Mouse (Mus musculus) liver, adult 2 months (tissue): Measurements from ENCODE around the gene Rngtt. TPM values are rescaled to one million over a fixed set of nuclear protein-coding genes. Genes with fewer than 3 reads are reported as not detected.
"Not testable (repeated sequence)": the region's sequence is repeated elsewhere in the genome, so short reads cannot be mapped to it uniquely, and the experiment has no call there.

ENCODE experiments used
- DNase-seq: peaks from one replicate; pipeline ENCODE4 v3.0.0-alpha.2; 2011; ENCODE audit warnings: low read depth, low spot score; ENCODE audit errors: extremely low read depth
- H3K27ac ChIP-seq: fragments of 200-500 bp; replicated peaks from 2 replicates; pipeline ENCODE4 v1.5.1; 2012; ENCODE audit warnings: low read depth, mild to moderate bottlenecking, control low read depth, inconsistent platforms, low read length; ENCODE audit not compliant: insufficient read depth
- H3K27me3 ChIP-seq: fragments of 200-500 bp; 2 replicates; pipeline ENCODE4 v1.6.1; 2012; ENCODE audit warnings: mild to moderate bottlenecking, moderate library complexity, low read length, inconsistent platforms; ENCODE audit not compliant: control insufficient read depth, insufficient read depth
- H3K36me3 ChIP-seq: fragments of 200-500 bp; 2 replicates; pipeline ENCODE4 v1.6.1; 2012; ENCODE audit warnings: low read length, inconsistent platforms; ENCODE audit not compliant: control insufficient read depth, insufficient read depth
- H3K4me1 ChIP-seq: fragments of 200-500 bp; 2 replicates; pipeline ENCODE4 v1.6.1; 2011; ENCODE audit warnings: low read length; ENCODE audit not compliant: control insufficient read depth, insufficient read depth
- H3K4me3 ChIP-seq: fragments of 200-500 bp; 2 replicates; pipeline ENCODE4 v1.5.1; 2011; ENCODE audit warnings: low read depth, mild to moderate bottlenecking, control low read depth, low read length, moderate library complexity; ENCODE audit not compliant: insufficient read depth
- H3K79me2 ChIP-seq: fragments of 200-500 bp; 2 replicates; pipeline ENCODE4 v1.6.1; 2012; ENCODE audit warnings: inconsistent platforms, mild to moderate bottlenecking, low read length, moderate library complexity; ENCODE audit not compliant: control insufficient read depth, insufficient read depth
- H3K9ac ChIP-seq: fragments of 200-500 bp; 2 replicates; pipeline ENCODE4 v1.6.1; 2012; ENCODE audit warnings: low read depth, mild to moderate bottlenecking, control low read depth, inconsistent platforms, low read length
- CTCF ChIP-seq: fragments of 200-500 bp; IDR thresholded peaks from 2 replicates; pipeline ENCODE4 v1.5.1; 2011; ENCODE audit warnings: low read depth, low read length, control low read depth
- POLR2A ChIP-seq: fragments of 200-500 bp; IDR thresholded peaks from 2 replicates; pipeline ENCODE4 v1.6.1; 2011; ENCODE audit warnings: low read length, control low read depth; ENCODE audit not compliant: insufficient read depth; ENCODE audit errors: extremely low read depth
- WGBS: fragments of 180-500 bp; shearing (Covaris S2); methylation state at CpG from one replicate; pipeline ENCODE4 v1.1.7; 2018; 5-methylcytosine and 5-hydroxymethylcytosine counted together
- polyA plus RNA-seq: library from polyadenylated mRNA; depleted of rRNA; stranded (reverse); fragments of >200 nt; gene quantifications from 2 replicates; pipeline ENCODE4 v1.2.3, GENCODE M21; 2012
- total RNA-seq: library from RNA; depleted of rRNA; stranded (reverse); fragments of >200 nt; gene quantifications from 2 replicates; pipeline ENCODE4 v1.2.3, GENCODE M21; 2014

Rngtt gene
- total and polyA plus RNA-seq, 2 experiments, result 1.3 to 6.8 TPM

GRCm38 (mm10) chr4:33289106-33289650, 20.9 kb upstream of the Rngtt start:
- peaks cover 4% of the 10 kb centered on the region for H3K4me1 ChIP-seq
- H3K79me2 ChIP-seq, result no peaks in the 10 kb centered on the region
- no peak overlapping the region for H3K9ac ChIP-seq
- no peaks in the 10 kb centered on the region for H3K27me3 ChIP-seq
- H3K4me3 ChIP-seq, result peak overlapping the region; percentile 35
- H3K27ac ChIP-seq, result no peak overlapping the region
- H3K36me3 ChIP-seq, result no peaks in the 10 kb centered on the region
- TF ChIP-seq CTCF (no peak), POLR2A (no peak)
- DNase-seq, result no peak
- 68% methylated on average over 12 of the region's 12 CpGs for WGBS

- DNase-seq, result peak; percentile 74
- 53% methylated on average over 3 of the region's 3 CpGs for WGBS
Observed at GRCm38 (mm10) chr4:33290002-33290401, 20.1 kb upstream of the Rngtt start, which contains the start of gene Pnrc1. Pnrc1 (minus strand) TSS chr4:33290163.

DNA sequence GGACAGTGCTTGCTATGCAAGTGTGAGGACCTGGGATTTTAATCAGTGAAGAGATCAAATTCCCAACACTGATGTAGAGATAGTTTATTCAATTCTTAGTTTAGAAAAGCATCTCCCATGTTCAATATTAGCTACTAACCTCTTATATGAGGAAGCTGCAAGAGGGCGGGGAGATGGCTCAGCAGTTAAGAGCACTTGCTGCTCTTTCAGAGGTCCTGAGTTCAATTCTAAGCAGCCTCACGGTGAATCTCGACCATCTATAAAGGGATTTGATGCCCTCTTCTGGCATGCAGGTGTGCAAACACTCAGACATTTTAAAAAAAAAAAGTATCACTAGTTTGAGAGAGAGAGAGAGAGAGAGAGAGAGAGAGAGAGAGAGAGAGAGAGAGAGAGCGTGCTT, 19.2 kb upstream of the Rngtt start:
- 28% methylated on average over 4 of the region's 4 CpGs for WGBS

More at GRCm38 (mm10) chr4:33290002-33290401, 20.1 kb upstream of the Rngtt start, which contains the start of gene Pnrc1:
- no peak within 1 kb of the TSS; the same call in 1 of the 2 replicates for H3K9ac ChIP-seq
- TF ChIP-seq POLR2A (no peak), CTCF (no peak)
- H3K4me1 ChIP-seq, result peaks cover 2% of the 10 kb centered on the region
- no peaks in the 10 kb centered on the region for H3K27me3 ChIP-seq
- H3K36me3 ChIP-seq, result no peaks in the 10 kb centered on the region
- no peak within 1 kb of the TSS for H3K27ac ChIP-seq
- no peaks in the 10 kb centered on the region for H3K79me2 ChIP-seq
- peak within 1 kb of the TSS; percentile 35 for H3K4me3 ChIP-seq

GRCm38 (mm10) chr4:33292409-33293370, 17.4 kb upstream of the Rngtt start:
- 13% methylated on average over 16 of the region's 16 CpGs for WGBS
- H3K27me3 ChIP-seq, result no peaks in the 10 kb centered on the region
- no peak overlapping the region for H3K4me3 ChIP-seq
- H3K9ac ChIP-seq, result no peak overlapping the region
- TF ChIP-seq POLR2A (no peak), CTCF (peak; percentile 29; the same call in 1 of the 2 replicates)
- H3K27ac ChIP-seq, result no peak overlapping the region
- no peaks in the 10 kb centered on the region for H3K79me2 ChIP-seq
- H3K4me1 ChIP-seq, result peaks cover 2% of the 10 kb centered on the region
- H3K36me3 ChIP-seq, result no peaks in the 10 kb centered on the region
- DNase-seq, result peak; percentile 60

More for the DNA sequence above, 19.2 kb upstream of the Rngtt start:
- no peaks in the 10 kb centered on the region for H3K27me3 ChIP-seq
- no peak overlapping the region for H3K4me3 ChIP-seq
- H3K4me1 ChIP-seq, result peaks cover 2% of the 10 kb centered on the region
- TF ChIP-seq POLR2A (no peak), CTCF (no peak)
- H3K79me2 ChIP-seq, result no peaks in the 10 kb centered on the region
- DNase-seq, result peak; percentile 67
- H3K9ac ChIP-seq, result no peak overlapping the region
- H3K36me3 ChIP-seq, result no peaks in the 10 kb centered on the region
- no peak overlapping the region for H3K27ac ChIP-seq

GRCm38 (mm10) chr4:33300891-33301665, 9.0 kb upstream of the Rngtt start:
- not testable (repeated sequence) for H3K36me3 ChIP-seq, H3K27ac ChIP-seq, H3K9ac ChIP-seq, H3K4me3 ChIP-seq, H3K4me1 ChIP-seq, DNase-seq, H3K27me3 ChIP-seq, H3K79me2 ChIP-seq
- WGBS, result 87% methylated on average over 6 of the region's 6 CpGs
